24 mouse cellular contexts compared by ENCODE assay signal in genomic region chr4:80915211-80915610, GRCm38 (mm10). TPM values are rescaled to one million over a fixed set of nuclear protein-coding genes. Genes with fewer than 3 reads are reported as not detected.
DNase-seq lines count a peak whose midpoint lies in the region; ATAC-seq and TF ChIP-seq lines count a peak whose summit lies in the region.
"Had no signal": no experiment of that assay in that cellular context is flagged by ENCODE, and none has a peak within 500 bp of the region (broad histone marks: within the 10 kb centered on the region; RNA-seq: fewer than 3 reads in every experiment).

No protein-coding gene starts in this region.

- H3K79me2 ChIP-seq in liver, adult 2 months (ENCODE audit: control insufficient read depth, insufficient read depth, low read length), result peaks cover 29% of the 10 kb centered on the region

- H3K27ac ChIP-seq in layer of hippocampus, adult 2 months, result 0 out of 2 replicates have a peak overlapping the region, but pooled peaks have one; percentile 29
- H3K27ac ChIP-seq in liver, adult 2 months (replicated peaks; ENCODE audit: insufficient read depth, low read depth, low read length), result peak overlapping the region; percentile 56
- no peak overlapping the region for H3K27ac ChIP-seq in liver, embryonic 11.5 days (ENCODE audit: low read depth, low read length)
- H3K27ac ChIP-seq: embryonic facial prominence, embryonic 10.5 days; embryonic facial prominence, embryonic 12.5 days; forebrain, embryonic 13.5 days had no signal

- H3K27me3 ChIP-seq in liver, adult 2 months (ENCODE audit: control insufficient read depth, insufficient read depth, low read length), result no peaks in the 10 kb centered on the region
- H3K27me3 ChIP-seq in liver, embryonic 11.5 days (replicated peaks; ENCODE audit: control insufficient read depth, insufficient read depth, low read length), result no peaks in the 10 kb centered on the region
- H3K27me3 ChIP-seq: CH12.LX; embryonic facial prominence, embryonic 12.5 days; forebrain, embryonic 13.5 days; Patski had no signal

- H3K4me2 ChIP-seq in liver, embryonic 11.5 days, result no peak overlapping the region
- H3K4me2 ChIP-seq: embryonic facial prominence, embryonic 12.5 days; forebrain, embryonic 13.5 days had no signal

- no peak for TF ChIP-seq CTCF in layer of hippocampus, adult 2 months (conservative IDR thresholded peaks at IDR 0.05)
- no peak for TF ChIP-seq CTCF in liver, adult 2 months (IDR thresholded peaks at IDR 0.05; ENCODE audit: low read depth, low read length)

- DNase-seq in layer of hippocampus, adult 2 months (ENCODE audit: low spot score in 2 of 2), result no peak
- no peak for DNase-seq in layer of hippocampus, adult 11-12 months (ENCODE audit: low spot score)
- DNase-seq in liver, adult 2 months (ENCODE audit: extremely low read depth, low read depth, low spot score), result peak; percentile 92
- no peak for DNase-seq in liver, embryonic 11.5 days (ENCODE audit: low spot score)
- peak; percentile 16 for DNase-seq in lung, postnatal 36 days
- no peak for DNase-seq in lung, postnatal 25 days (ENCODE audit: low spot score)
- DNase-seq in kidney, postnatal 36 days, result no peak
- DNase-seq: adrenal gland, adult 8-10 months; adrenal gland, postnatal 14 days; adrenal gland, postnatal 36 days; B cell, adult 2 months; cerebellum, adult 11-12 months; cerebellum, adult 2 months; cerebellum, adult 9-10 months; cerebellum, postnatal 10 days; cerebellum, postnatal 25 days had no signal

- ATAC-seq in liver, embryonic 11.5 days (replicated peaks; ENCODE audit: low FRiP score), result no peak
- ATAC-seq: activated CD4-positive, CD25-positive, alpha-beta regulatory T cell, adult 4 months; CD4-positive, CD25-positive, alpha-beta regulatory T cell, adult 4 months; forebrain, embryonic 13.5 days; Patski had no signal

- TF ChIP-seq POLR2A in liver, adult 2 months (IDR thresholded peaks at IDR 0.05; ENCODE audit: extremely low read depth, insufficient read depth, low read length), result no peak

- no peaks in the 10 kb centered on the region for H3K9me3 ChIP-seq in liver, embryonic 11.5 days (ENCODE audit: control insufficient read depth, low read length)
- H3K9me3 ChIP-seq: embryonic facial prominence, embryonic 10.5 days; embryonic facial prominence, embryonic 12.5 days; forebrain, embryonic 13.5 days had no signal

- H3K4me3 ChIP-seq in layer of hippocampus, adult 2 months, result no peak overlapping the region
- no peak overlapping the region for H3K4me3 ChIP-seq in liver, adult 2 months (ENCODE audit: insufficient read depth, low read depth, low read length)
- H3K4me3 ChIP-seq in liver, embryonic 11.5 days (ENCODE audit: low read depth, low read length), result no peak overlapping the region
- H3K4me3 ChIP-seq: embryonic facial prominence, embryonic 10.5 days; embryonic facial prominence, embryonic 12.5 days; forebrain, embryonic 13.5 days had no signal

- H3K9ac ChIP-seq in liver, adult 2 months (ENCODE audit: low read depth, low read length), result no peak overlapping the region
- no peak overlapping the region for H3K9ac ChIP-seq in liver, embryonic 11.5 days (ENCODE audit: low read depth, low read length)
- H3K9ac ChIP-seq: embryonic facial prominence, embryonic 12.5 days; forebrain, embryonic 13.5 days had no signal

- 20% methylated on average over 2 of the region's 2 CpGs for WGBS in liver, adult 2 months
- 60% methylated on average over 2 of the region's 2 CpGs for WGBS in liver, embryonic 11.5 days

- peaks cover 30% of the 10 kb centered on the region for H3K4me1 ChIP-seq in liver, adult 2 months (ENCODE audit: control insufficient read depth, insufficient read depth, low read length)
- 0 out of 2 replicates have a peak, but pooled peaks cover 3% of the 10 kb centered on the region for H3K4me1 ChIP-seq in liver, embryonic 11.5 days (replicated peaks; ENCODE audit: control insufficient read depth, insufficient read depth, low read length)

- 0 out of 2 replicates have a peak, but pooled peaks cover 1% of the 10 kb centered on the region for H3K36me3 ChIP-seq in liver, adult 2 months (ENCODE audit: control insufficient read depth, insufficient read depth, low read length)
- no peaks in the 10 kb centered on the region for H3K36me3 ChIP-seq in liver, embryonic 11.5 days (ENCODE audit: control insufficient read depth, insufficient read depth, low read length)
- H3K36me3 ChIP-seq: embryonic facial prominence, embryonic 10.5 days; embryonic facial prominence, embryonic 12.5 days; G1E had no signal

RNA-seq across cellular contexts. Expression of gene Lurap1l, which starts 4.8 kb away (rescaled TPM):
- total RNA-seq in layer of hippocampus, adult 2 months (2021), result 10 to 100 TPM; 31.1 to 34.2 TPM
- 43.5 and 43.8 TPM in 2 replicates for total RNA-seq in liver, adult 2 months (2014; rRNA removed)
- 15.0 and 15.3 TPM in 2 replicates for polyA plus RNA-seq in liver, adult 2 months (2012; rRNA removed)
- 3.8 and 3.9 TPM in 2 replicates for polyA plus RNA-seq in liver, embryonic 11.5 days (2014; fragmentation: Nextera tagmentation; extraction: Ambion mirVana)
- total RNA-seq: CH12.LX had no signal
- polyA plus RNA-seq: activated CD4-positive, CD25-positive, alpha-beta regulatory T cell, adult 4 months; CD4-positive, CD25-positive, alpha-beta regulatory T cell, adult 4 months; G1E had no signal

Comparison
In these comparisons a context has a peak if more than half of its experiments do, and no peak if none do; other contexts are left out.
1. DNase-seq: peak in liver, adult 2 months (single experiment) and lung, postnatal 36 days (single experiment); none in layer of hippocampus, adult 2 months (0 of 2), layer of hippocampus, adult 11-12 months (single experiment), liver, embryonic 11.5 days (single experiment), lung, postnatal 25 days (single experiment) and kidney, postnatal 36 days (0 of 2).